20 mouse cellular contexts compared by ENCODE assay signal in genomic region chr1:194320320-194321036, GRCm38 (mm10).
A peak's percentile ranks its signal among the peaks of the same experiment; 100 is the strongest.
DNase-seq lines count a peak whose midpoint lies in the region; ATAC-seq and TF ChIP-seq lines count a peak whose summit lies in the region.
"Had no signal": no experiment of that assay in that cellular context is flagged by ENCODE, and none has a peak within 500 bp of the region (broad histone marks: within the 10 kb centered on the region; RNA-seq: fewer than 3 reads in every experiment).

No protein-coding gene starts in this region.

- TF ChIP-seq POLR2A in brain, embryonic 14.5 days (IDR thresholded peaks at IDR 0.05; ENCODE audit: borderline replicate concordance, extremely low read depth, insufficient read depth, insufficient read length, poor library complexity, severe bottlenecking), result no peak

- ATAC-seq in hindbrain, embryonic 11.5 days (ENCODE audit: low FRiP score), result peak; percentile 69
- no peak for ATAC-seq in hindbrain, embryonic 13.5 days (ENCODE audit: low FRiP score)
- peak; percentile 80 for ATAC-seq in midbrain, embryonic 12.5 days (ENCODE audit: low FRiP score, low read depth)
- no peak for ATAC-seq in midbrain, embryonic 16.5 days
- ATAC-seq: activated CD4-positive, CD25-positive, alpha-beta regulatory T cell, adult 4 months; CD4-positive, CD25-positive, alpha-beta regulatory T cell, adult 4 months; forebrain, embryonic 13.5 days; hindbrain, embryonic 16.5 days; intestine, embryonic 15.5 days had no signal

- H3K4me2 ChIP-seq in hindbrain, embryonic 11.5 days (replicated peaks; ENCODE audit: low read depth, low read length), result no peak overlapping the region
- no peak overlapping the region for H3K4me2 ChIP-seq in hindbrain, embryonic 13.5 days
- no peak overlapping the region for H3K4me2 ChIP-seq in midbrain, embryonic 12.5 days (replicated peaks)
- H3K4me2 ChIP-seq in midbrain, embryonic 16.5 days (ENCODE audit: low read length), result no peak overlapping the region
- H3K4me2 ChIP-seq: forebrain, embryonic 13.5 days; heart, embryonic 11.5 days; intestine, embryonic 15.5 days had no signal

- no peak overlapping the region for H3K9ac ChIP-seq in hindbrain, embryonic 11.5 days (ENCODE audit: low read depth, low read length)
- H3K9ac ChIP-seq in hindbrain, embryonic 13.5 days, result no peak overlapping the region
- H3K9ac ChIP-seq in midbrain, embryonic 12.5 days (replicated peaks), result no peak overlapping the region
- H3K9ac ChIP-seq in midbrain, embryonic 16.5 days (ENCODE audit: low read depth, low read length), result no peak overlapping the region
- H3K9ac ChIP-seq: forebrain, embryonic 13.5 days; intestine, embryonic 15.5 days had no signal

- H3K27me3 ChIP-seq in hindbrain, embryonic 11.5 days (ENCODE audit: control insufficient read depth, insufficient read depth, low read length), result no peaks in the 10 kb centered on the region
- H3K27me3 ChIP-seq in hindbrain, embryonic 13.5 days, result no peaks in the 10 kb centered on the region
- H3K27me3 ChIP-seq in midbrain, embryonic 12.5 days, result no peaks in the 10 kb centered on the region
- no peaks in the 10 kb centered on the region for H3K27me3 ChIP-seq in midbrain, embryonic 16.5 days (ENCODE audit: control insufficient read depth, insufficient read depth, low read depth, low read length)
- H3K27me3 ChIP-seq: forebrain, embryonic 13.5 days; intestine, embryonic 15.5 days had no signal

- DNase-seq in hindbrain, embryonic 11.5 days (ENCODE audit: low spot score), result no peak
- DNase-seq in Muller cell, postnatal 12 days (ENCODE audit: inconsistent ontology term), result peak; percentile 16
- DNase-seq in brain, embryonic 14.5 days (ENCODE audit: low read depth), result peak; percentile 41
- DNase-seq: adrenal gland, adult 8-10 months; adrenal gland, postnatal 25 days; cerebellum, adult 18-20 months; cerebellum, adult 9-10 months; cerebellum, postnatal 14 days; gastrocnemius, postnatal 25 days; heart, adult 2 months had no signal

- WGBS in hindbrain, embryonic 11.5 days, result 50% methylated on average over 3 of the region's 3 CpGs
- WGBS in hindbrain, embryonic 13.5 days, result 39% methylated on average over 3 of the region's 3 CpGs
- WGBS in midbrain, embryonic 12.5 days, result 50% methylated on average over 3 of the region's 3 CpGs
- WGBS in midbrain, embryonic 16.5 days, result 37% methylated on average over 3 of the region's 3 CpGs

- H3K4me1 ChIP-seq in hindbrain, embryonic 11.5 days (replicated peaks; ENCODE audit: control insufficient read depth, insufficient read depth, low read length), result no peaks in the 10 kb centered on the region
- H3K4me1 ChIP-seq in hindbrain, embryonic 13.5 days (replicated peaks), result no peaks in the 10 kb centered on the region
- no peaks in the 10 kb centered on the region for H3K4me1 ChIP-seq in midbrain, embryonic 12.5 days
- H3K4me1 ChIP-seq in midbrain, embryonic 16.5 days (ENCODE audit: control insufficient read depth, insufficient read depth, low read length), result peaks cover 8% of the 10 kb centered on the region
- H3K4me1 ChIP-seq: forebrain, embryonic 10.5 days; forebrain, embryonic 13.5 days; intestine, embryonic 15.5 days had no signal

- H3K27ac ChIP-seq in hindbrain, embryonic 11.5 days (ENCODE audit: low read depth, low read length), result no peak overlapping the region
- no peak overlapping the region for H3K27ac ChIP-seq in hindbrain, embryonic 13.5 days
- no peak overlapping the region for H3K27ac ChIP-seq in midbrain, embryonic 12.5 days (replicated peaks)
- H3K27ac ChIP-seq in midbrain, embryonic 16.5 days (ENCODE audit: low read length), result no peak overlapping the region
- H3K27ac ChIP-seq: forebrain, embryonic 10.5 days; forebrain, embryonic 13.5 days; heart, adult 2 months; intestine, embryonic 15.5 days had no signal

- no peak overlapping the region for H3K4me3 ChIP-seq in hindbrain, embryonic 11.5 days (ENCODE audit: low read depth, low read length)
- H3K4me3 ChIP-seq in hindbrain, embryonic 13.5 days, result no peak overlapping the region
- no peak overlapping the region for H3K4me3 ChIP-seq in midbrain, embryonic 12.5 days
- no peak overlapping the region for H3K4me3 ChIP-seq in midbrain, embryonic 16.5 days (ENCODE audit: low read depth, low read length)
- H3K4me3 ChIP-seq: forebrain, embryonic 10.5 days; forebrain, embryonic 13.5 days; heart, adult 2 months; intestine, embryonic 15.5 days had no signal

- no peaks in the 10 kb centered on the region for H3K9me3 ChIP-seq in hindbrain, embryonic 11.5 days (ENCODE audit: control insufficient read depth, low read length)
- no peaks in the 10 kb centered on the region for H3K9me3 ChIP-seq in hindbrain, embryonic 13.5 days
- no peaks in the 10 kb centered on the region for H3K9me3 ChIP-seq in midbrain, embryonic 12.5 days
- no peaks in the 10 kb centered on the region for H3K9me3 ChIP-seq in midbrain, embryonic 16.5 days (replicated peaks; ENCODE audit: control insufficient read depth, low read length, poor library complexity, severe bottlenecking)
- H3K9me3 ChIP-seq: forebrain, embryonic 10.5 days; forebrain, embryonic 13.5 days; intestine, embryonic 15.5 days had no signal

- no peaks in the 10 kb centered on the region for H3K36me3 ChIP-seq in hindbrain, embryonic 11.5 days (ENCODE audit: control insufficient read depth, insufficient read depth, low read length)
- H3K36me3 ChIP-seq in hindbrain, embryonic 13.5 days, result no peaks in the 10 kb centered on the region
- H3K36me3 ChIP-seq in midbrain, embryonic 12.5 days, result no peaks in the 10 kb centered on the region
- no peaks in the 10 kb centered on the region for H3K36me3 ChIP-seq in midbrain, embryonic 16.5 days (ENCODE audit: control insufficient read depth, insufficient read depth, low read length)
- H3K36me3 ChIP-seq: forebrain, embryonic 10.5 days; intestine, embryonic 15.5 days had no signal

- TF ChIP-seq CTCF in brain, embryonic 14.5 days (IDR thresholded peaks at IDR 0.05; ENCODE audit: borderline replicate concordance, extremely low read depth, insufficient read depth, insufficient read length), result no peak

Comparison
In these comparisons a context has a peak if more than half of its experiments do, and no peak if none do; other contexts are left out.
1. ATAC-seq: peak in hindbrain, embryonic 11.5 days (single experiment) and midbrain, embryonic 12.5 days (single experiment); none in hindbrain, embryonic 13.5 days (single experiment) and midbrain, embryonic 16.5 days (single experiment).